Mouse (Mus musculus) olfactory bulb, adult 2 months (tissue): Measurements from ENCODE around the gene D13Ertd608e.
"Not testable (repeated sequence)": the region's sequence is repeated elsewhere in the genome, so short reads cannot be mapped to it uniquely, and the experiment has no call there.

Experiments
- CTCF ChIP-seq: fragments of 200-500 bp; IDR thresholded peaks from 2 replicates; pipeline ENCODE4 v1.5.1; 2012; ENCODE audit warnings: low read depth, mild to moderate bottlenecking, low read length, moderate library complexity; ENCODE audit not compliant: insufficient read depth
- POLR2A ChIP-seq: fragments of 200-500 bp; IDR thresholded peaks from 2 replicates; pipeline ENCODE4 v1.6.1; 2012; ENCODE audit warnings: mild to moderate bottlenecking, low read depth, low read length, moderate library complexity; ENCODE audit not compliant: insufficient read depth

- TF ChIP-seq CTCF, POLR2A: not testable (repeated sequence)
Observed at GRCm38 (mm10) chr13:119837719-119838337, 2.0 kb downstream of the D13Ertd608e start.
